Mouse (Mus musculus): ENCODE results near the gene Rpl13a. TPM values are rescaled to one million over a fixed set of nuclear protein-coding genes. Genes with fewer than 3 reads are reported as not detected.
"Not testable (repeated sequence)": the region's sequence is repeated elsewhere in the genome, so short reads cannot be mapped to it uniquely, and the experiment has no call there.

Rpl13a gene
- polyA plus RNA-seq, 1 experiment: 6,379 TPM

DNA sequence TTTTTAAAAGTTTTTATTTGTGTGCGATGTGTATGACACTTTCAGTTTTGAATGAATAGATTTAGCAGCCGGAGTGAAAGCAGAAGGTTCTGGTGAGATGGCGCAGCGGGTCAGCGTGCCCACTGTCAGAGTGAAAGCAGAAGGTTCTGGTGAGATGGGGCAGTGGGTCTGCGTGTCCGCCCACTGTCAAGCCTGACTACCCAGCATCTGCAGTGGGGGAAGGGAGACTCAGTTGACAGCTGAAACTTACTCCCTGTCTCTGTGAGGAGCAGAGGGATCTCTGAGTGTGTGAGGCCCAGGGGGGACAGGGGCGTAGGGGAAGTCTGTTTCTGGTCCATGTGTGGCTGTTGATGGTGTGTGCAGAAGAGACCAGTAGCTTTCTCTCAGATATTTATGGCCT lies 11.0 kb downstream of the Rpl13a start:
- Histone ChIP-seq H3K79me3 (ENCODE audit: low read depth) (peaks cover 9% of the 10 kb centered on the region), H3ac (ENCODE audit: control insufficient read depth, insufficient read length, low read depth) (no peak overlapping the region), H3K36me3 (ENCODE audit: control insufficient read depth, insufficient read depth) (peaks cover 39% of the 10 kb centered on the region), H3K4me3 (ENCODE audit: insufficient read depth, poor library complexity, severe bottlenecking) (no peak overlapping the region), H3K27me3 (ENCODE audit: control insufficient read depth, insufficient read depth, insufficient read length) (no peaks in the 10 kb centered on the region), H3K79me2 (ENCODE audit: control insufficient read depth, insufficient read depth) (peaks cover 20% of the 10 kb centered on the region)
- TF ChIP-seq USF1 (IDR thresholded peaks at IDR 0.05; ENCODE audit: low read depth): no peak

DNA sequence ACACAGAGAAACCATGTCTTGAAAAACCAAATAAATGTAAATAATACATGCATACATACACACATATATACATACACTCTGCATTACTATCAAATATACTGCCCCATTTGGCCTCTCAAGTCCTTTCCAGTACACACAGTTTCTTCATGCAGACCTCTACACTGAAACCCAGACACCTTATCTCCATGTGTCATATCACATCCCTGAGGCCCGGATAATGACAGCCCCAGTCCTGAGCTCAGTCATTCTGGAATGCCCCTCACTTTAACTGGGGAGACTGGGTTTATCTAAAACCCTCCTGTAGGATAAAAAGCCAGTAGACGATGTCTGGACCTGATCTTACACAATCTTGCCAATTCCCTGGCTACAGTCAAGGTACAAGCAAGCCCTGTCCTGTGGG lies 15.1 kb downstream of the Rpl13a start:
- H3K79me3 ChIP-seq (ENCODE audit: low read depth): no peaks in the 10 kb centered on the region
- H3K4me3 ChIP-seq (ENCODE audit: insufficient read depth, poor library complexity, severe bottlenecking): no peak overlapping the region
- H3K79me2 ChIP-seq (ENCODE audit: control insufficient read depth, insufficient read depth): no peaks in the 10 kb centered on the region
- no peaks in the 10 kb centered on the region for H3K36me3 ChIP-seq (ENCODE audit: control insufficient read depth, insufficient read depth)
- TF ChIP-seq MAX (IDR thresholded peaks at IDR 0.05) (no peak), FOSL1 (IDR thresholded peaks at IDR 0.05; ENCODE audit: insufficient read depth, low read length, poor library complexity, severe bottlenecking) (no peak), CEBPB (IDR thresholded peaks at IDR 0.05; ENCODE audit: low read depth) (no peak), MYOG (IDR thresholded peaks at IDR 0.05; ENCODE audit: control insufficient read depth, extremely low read depth, insufficient read length) (no peak), USF1 (IDR thresholded peaks at IDR 0.05; ENCODE audit: low read depth) (no peak), CTCF (IDR thresholded peaks at IDR 0.05; ENCODE audit: control insufficient read depth, insufficient read depth, insufficient read length) (no peak), MYOD1 (IDR thresholded peaks at IDR 0.05; ENCODE audit: control insufficient read depth, insufficient read length, low read depth) (no peak)
- H3ac ChIP-seq (ENCODE audit: control insufficient read depth, insufficient read length, low read depth): no peak overlapping the region
- H3K27me3 ChIP-seq (ENCODE audit: control insufficient read depth, insufficient read depth, insufficient read length): no peaks in the 10 kb centered on the region

DNA sequence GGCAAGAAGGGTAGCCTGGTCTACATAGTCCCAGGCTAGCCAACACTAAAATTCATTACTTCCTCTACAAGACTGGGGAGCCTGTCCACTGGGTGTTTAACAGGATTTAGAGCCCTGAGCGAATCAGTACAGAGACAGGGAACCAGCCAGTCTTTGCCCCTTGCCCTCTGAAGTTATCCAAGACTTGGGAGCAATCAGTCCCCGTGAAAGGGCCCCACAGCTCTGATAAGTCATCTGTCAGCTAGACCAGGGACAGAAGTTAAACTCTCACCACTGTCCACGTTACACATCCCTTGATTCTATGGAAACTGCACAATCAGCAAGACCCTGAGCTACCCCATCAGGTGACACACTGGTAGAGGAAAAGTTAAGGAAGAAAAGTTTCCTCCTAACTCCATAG lies 16.0 kb downstream of the Rpl13a start:
- H3K27me3 ChIP-seq (ENCODE audit: control insufficient read depth, insufficient read depth, insufficient read length): no peaks in the 10 kb centered on the region
- no peak overlapping the region for H3ac ChIP-seq (ENCODE audit: control insufficient read depth, insufficient read length, low read depth)
- no peaks in the 10 kb centered on the region for H3K36me3 ChIP-seq (ENCODE audit: control insufficient read depth, insufficient read depth)
- TF ChIP-seq MYOG (IDR thresholded peaks at IDR 0.05; ENCODE audit: control insufficient read depth, extremely low read depth, insufficient read length) (no peak), MYOD1 (IDR thresholded peaks at IDR 0.05; ENCODE audit: control insufficient read depth, insufficient read length, low read depth) (no peak), USF1 (IDR thresholded peaks at IDR 0.05; ENCODE audit: low read depth) (no peak), FOSL1 (IDR thresholded peaks at IDR 0.05; ENCODE audit: insufficient read depth, low read length, poor library complexity, severe bottlenecking) (no peak), MAX (IDR thresholded peaks at IDR 0.05) (no peak), CTCF (IDR thresholded peaks at IDR 0.05; ENCODE audit: control insufficient read depth, insufficient read depth, insufficient read length) (no peak)
- H3K4me3 ChIP-seq (ENCODE audit: insufficient read depth, poor library complexity, severe bottlenecking): no peak overlapping the region
- H3K79me2 ChIP-seq (ENCODE audit: control insufficient read depth, insufficient read depth): no peaks in the 10 kb centered on the region
- H3K79me3 ChIP-seq (ENCODE audit: low read depth): no peaks in the 10 kb centered on the region

DNA sequence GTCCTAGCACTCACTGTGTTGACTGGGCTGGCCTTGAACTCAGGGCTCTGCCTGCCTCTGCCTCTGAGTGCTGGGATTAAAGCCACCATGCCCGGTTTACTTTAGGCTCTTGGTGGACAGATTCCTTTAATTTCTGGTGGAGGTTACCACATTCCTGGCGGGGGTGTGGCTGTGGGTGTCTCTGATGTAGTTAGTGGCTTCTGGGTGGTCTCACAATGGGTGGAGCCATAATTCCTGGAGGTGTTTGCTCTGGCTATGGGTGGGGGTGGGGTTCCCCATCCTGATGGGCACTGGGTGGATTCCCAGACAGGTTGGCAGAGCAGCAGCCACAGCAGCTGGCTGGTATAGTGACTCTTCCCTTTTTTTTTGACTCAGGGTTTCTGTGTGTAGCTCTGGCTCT lies 16.6 kb downstream of the Rpl13a start:
- no peak overlapping the region for H3K4me3 ChIP-seq (ENCODE audit: insufficient read depth, poor library complexity, severe bottlenecking)
- no peaks in the 10 kb centered on the region for H3K27me3 ChIP-seq (ENCODE audit: control insufficient read depth, insufficient read depth, insufficient read length)
- H3ac ChIP-seq (ENCODE audit: control insufficient read depth, insufficient read length, low read depth): no peak overlapping the region
- H3K36me3 ChIP-seq (ENCODE audit: control insufficient read depth, insufficient read depth): no peaks in the 10 kb centered on the region
- no peaks in the 10 kb centered on the region for H3K79me3 ChIP-seq (ENCODE audit: low read depth)
- TF ChIP-seq FOSL1 (IDR thresholded peaks at IDR 0.05; ENCODE audit: insufficient read depth, low read length, poor library complexity, severe bottlenecking): no peak
- TF ChIP-seq USF1 (IDR thresholded peaks at IDR 0.05; ENCODE audit: low read depth): no peak
- TF ChIP-seq MYOG (IDR thresholded peaks at IDR 0.05; ENCODE audit: control insufficient read depth, extremely low read depth, insufficient read length): no peak
- TF ChIP-seq MYOD1 (IDR thresholded peaks at IDR 0.05; ENCODE audit: control insufficient read depth, insufficient read length, low read depth): no peak
- no peak for TF ChIP-seq CEBPB (IDR thresholded peaks at IDR 0.05; ENCODE audit: low read depth)
- no peak for TF ChIP-seq MAX (IDR thresholded peaks at IDR 0.05)
- no peak for TF ChIP-seq CTCF (IDR thresholded peaks at IDR 0.05; ENCODE audit: control insufficient read depth, insufficient read depth, insufficient read length)
- no peaks in the 10 kb centered on the region for H3K79me2 ChIP-seq (ENCODE audit: control insufficient read depth, insufficient read depth)

DNA sequence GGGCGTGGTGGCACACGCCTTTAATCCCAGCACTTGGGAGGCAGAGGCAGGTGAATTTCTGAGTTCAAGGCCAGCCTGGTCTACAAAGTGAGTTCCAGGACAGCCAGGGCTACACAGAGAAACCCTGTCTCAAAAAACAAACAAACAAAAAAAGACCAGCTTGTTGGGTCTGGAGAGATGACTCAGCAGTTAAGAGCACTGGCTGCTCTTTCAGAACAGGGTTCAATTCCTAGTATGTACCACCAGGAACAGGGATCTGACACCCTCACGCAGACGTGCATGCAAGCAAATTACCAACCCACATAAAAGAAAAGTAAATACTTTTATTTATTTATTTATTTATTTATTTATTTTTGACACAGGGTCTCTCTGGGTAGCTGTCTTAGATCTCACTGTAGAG lies 18.5 kb downstream of the Rpl13a start:
- not testable (repeated sequence) for H3ac ChIP-seq (ENCODE audit: control insufficient read depth, insufficient read length, low read depth); H3K79me3 ChIP-seq (ENCODE audit: low read depth); H3K36me3 ChIP-seq (ENCODE audit: control insufficient read depth, insufficient read depth); H3K79me2 ChIP-seq (ENCODE audit: control insufficient read depth, insufficient read depth); H3K4me3 ChIP-seq (ENCODE audit: insufficient read depth, poor library complexity, severe bottlenecking); H3K27me3 ChIP-seq (ENCODE audit: control insufficient read depth, insufficient read depth, insufficient read length)

DNA sequence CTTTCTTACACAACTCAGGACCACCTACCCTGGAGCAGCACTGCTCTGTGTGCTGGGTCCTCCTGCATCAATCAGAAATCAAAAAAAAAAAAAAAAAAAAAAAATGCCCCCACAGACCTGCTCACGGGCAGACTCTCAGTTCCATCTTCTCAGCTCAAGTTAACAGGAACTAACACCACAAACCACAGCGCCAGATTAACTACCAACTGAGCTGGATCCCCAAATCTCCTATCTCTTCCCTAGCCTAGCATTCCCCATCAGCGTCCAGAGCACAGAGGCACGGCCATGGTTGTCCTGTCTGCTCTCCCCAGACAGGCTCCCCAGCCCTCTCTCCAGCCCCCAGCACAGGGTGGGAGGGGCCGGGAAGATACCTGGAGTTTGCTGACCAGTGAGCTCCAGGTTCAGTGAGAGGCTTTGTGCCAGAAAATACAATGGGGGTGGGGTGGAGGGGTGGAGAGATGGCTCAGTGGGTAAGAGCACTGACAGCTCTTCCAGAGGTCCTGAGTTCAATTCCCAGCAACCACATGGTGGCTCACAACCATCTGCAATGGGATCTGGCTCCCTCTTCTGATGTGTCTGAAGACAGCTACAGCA lies 21.4 kb downstream of the Rpl13a start:
- no peaks in the 10 kb centered on the region for H3K36me3 ChIP-seq (ENCODE audit: control insufficient read depth, insufficient read depth)
- no peaks in the 10 kb centered on the region for H3K27me3 ChIP-seq (ENCODE audit: control insufficient read depth, insufficient read depth, insufficient read length)
- H3K79me3 ChIP-seq (ENCODE audit: low read depth): no peaks in the 10 kb centered on the region
- no peak overlapping the region for H3K4me3 ChIP-seq (ENCODE audit: insufficient read depth, poor library complexity, severe bottlenecking)
- TF ChIP-seq CTCF (IDR thresholded peaks at IDR 0.05; ENCODE audit: control insufficient read depth, insufficient read depth, insufficient read length) (no peak), USF1 (IDR thresholded peaks at IDR 0.05; ENCODE audit: low read depth) (no peak), MYOG (IDR thresholded peaks at IDR 0.05; ENCODE audit: control insufficient read depth, extremely low read depth, insufficient read length) (no peak), CEBPB (IDR thresholded peaks at IDR 0.05; ENCODE audit: low read depth) (no peak), FOSL1 (IDR thresholded peaks at IDR 0.05; ENCODE audit: insufficient read depth, low read length, poor library complexity, severe bottlenecking) (no peak), MYOD1 (IDR thresholded peaks at IDR 0.05; ENCODE audit: control insufficient read depth, insufficient read length, low read depth) (no peak), MAX (IDR thresholded peaks at IDR 0.05) (no peak)
- H3K79me2 ChIP-seq (ENCODE audit: control insufficient read depth, insufficient read depth): no peaks in the 10 kb centered on the region
- no peak overlapping the region for H3ac ChIP-seq (ENCODE audit: control insufficient read depth, insufficient read length, low read depth)
